14 mouse cellular contexts compared by ENCODE assay signal in the genomic region with DNA sequence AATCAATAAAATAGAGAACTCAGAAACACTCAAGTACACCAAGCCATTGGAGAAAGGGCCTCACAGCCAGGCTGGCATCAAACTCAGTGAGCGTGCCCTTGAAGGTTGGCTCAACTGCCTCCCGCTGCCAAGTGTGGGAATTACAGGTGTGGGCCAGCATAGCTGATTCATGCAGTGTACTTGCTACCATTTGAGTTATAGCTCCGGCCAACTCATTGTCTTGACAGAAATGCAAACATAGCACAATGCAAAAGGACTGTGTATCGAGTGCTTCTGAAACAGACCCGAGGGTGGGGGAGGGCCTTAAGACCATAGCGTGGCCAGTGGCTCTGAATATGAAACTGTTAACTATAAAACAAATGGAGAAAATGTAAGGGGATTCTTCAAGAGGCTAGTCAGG. TPM values are rescaled to one million over a fixed set of nuclear protein-coding genes. Genes with fewer than 3 reads are reported as not detected.
DNase-seq lines count a peak whose midpoint lies in the region; ATAC-seq and TF ChIP-seq lines count a peak whose summit lies in the region.
"Had no signal": no experiment of that assay in that cellular context is flagged by ENCODE, and none has a peak within 500 bp of the region (broad histone marks: within the 10 kb centered on the region; RNA-seq: fewer than 3 reads in every experiment).

No protein-coding gene starts in this region.

- peaks cover 17% of the 10 kb centered on the region for H3K36me3 ChIP-seq in forebrain, embryonic 10.5 days (replicated peaks)
- H3K36me3 ChIP-seq in forebrain, embryonic 15.5 days = no peaks in the 10 kb centered on the region
- H3K36me3 ChIP-seq in midbrain, postnatal 0 days (ENCODE audit: insufficient read depth, low read length) = no peaks in the 10 kb centered on the region; the same call in 1 of the 2 replicates
- H3K36me3 ChIP-seq in midbrain, embryonic 14.5 days (ENCODE audit: control insufficient read depth, insufficient read depth, low read length) = no peaks in the 10 kb centered on the region

- H3K27ac ChIP-seq in forebrain, embryonic 10.5 days = no peak overlapping the region
- H3K27ac ChIP-seq in forebrain, embryonic 15.5 days (replicated peaks) = no peak overlapping the region
- no peak overlapping the region for H3K27ac ChIP-seq in midbrain, postnatal 0 days (ENCODE audit: low read depth, low read length)
- H3K27ac ChIP-seq in midbrain, embryonic 14.5 days (replicated peaks; ENCODE audit: low read depth, low read length) = no peak overlapping the region
- H3K27ac ChIP-seq: embryonic facial prominence, embryonic 13.5 days; hindbrain, embryonic 15.5 days had no signal

- H3K4me1 ChIP-seq in forebrain, embryonic 10.5 days = peaks cover 25% of the 10 kb centered on the region
- peaks cover 16% of the 10 kb centered on the region for H3K4me1 ChIP-seq in forebrain, embryonic 15.5 days
- H3K4me1 ChIP-seq in midbrain, postnatal 0 days (ENCODE audit: insufficient read depth, low read length) = peaks cover 7% of the 10 kb centered on the region
- H3K4me1 ChIP-seq in midbrain, embryonic 14.5 days (ENCODE audit: control insufficient read depth, insufficient read depth, low read length) = peaks cover 10% of the 10 kb centered on the region

- H3K27me3 ChIP-seq in forebrain, embryonic 10.5 days (ENCODE audit: poor library complexity, severe bottlenecking) = no peaks in the 10 kb centered on the region
- no peaks in the 10 kb centered on the region; the same call in 1 of the 2 replicates for H3K27me3 ChIP-seq in forebrain, embryonic 15.5 days
- H3K27me3 ChIP-seq in midbrain, postnatal 0 days (ENCODE audit: insufficient read depth, low read length) = no peaks in the 10 kb centered on the region
- no peaks in the 10 kb centered on the region for H3K27me3 ChIP-seq in midbrain, embryonic 14.5 days (ENCODE audit: control insufficient read depth, insufficient read depth, low read length)
- H3K27me3 ChIP-seq: embryonic facial prominence, embryonic 13.5 days; hindbrain, embryonic 15.5 days had no signal

- no peak overlapping the region for H3K4me2 ChIP-seq in forebrain, embryonic 15.5 days (replicated peaks)
- no peak overlapping the region for H3K4me2 ChIP-seq in midbrain, postnatal 0 days (ENCODE audit: low read depth, low read length, poor library complexity, severe bottlenecking)
- H3K4me2 ChIP-seq in midbrain, embryonic 14.5 days (ENCODE audit: low read length) = no peak overlapping the region

- WGBS in forebrain, embryonic 10.5 days = 86% methylated on average over 6 of the region's 6 CpGs
- WGBS in forebrain, embryonic 15.5 days = 77% methylated on average over 6 of the region's 6 CpGs
- WGBS in midbrain, postnatal 0 days = 82% methylated on average over 6 of the region's 6 CpGs
- WGBS in midbrain, embryonic 14.5 days = 87% methylated on average over 6 of the region's 6 CpGs

- no peak for DNase-seq in forebrain, embryonic 10.5 days (ENCODE audit: extremely low spot score, low spot score)
- DNase-seq in midbrain, postnatal 0 days (ENCODE audit: low spot score) = no peak
- DNase-seq in midbrain, embryonic 14.5 days = no peak
- DNase-seq in induced T-regulatory cell, adult 2 months (ENCODE audit: low read depth) = peak; percentile 47
- peak; percentile 54 for DNase-seq in thymus, postnatal 14 days
- DNase-seq in c-Kit-positive CD71-positive TER-119-positive erythroid progenitor cells, embryonic 14.5 days (ENCODE audit: low spot score) = no peak
- DNase-seq in gastrocnemius, adult 8-10 months (ENCODE audit: low spot score in 2 of 2) = no peak

- H3K9ac ChIP-seq in forebrain, embryonic 15.5 days (replicated peaks) = no peak overlapping the region
- H3K9ac ChIP-seq in midbrain, postnatal 0 days (replicated peaks; ENCODE audit: low read length, poor library complexity, severe bottlenecking) = no peak overlapping the region
- no peak overlapping the region for H3K9ac ChIP-seq in midbrain, embryonic 14.5 days (replicated peaks; ENCODE audit: low read length)
- H3K9ac ChIP-seq: embryonic facial prominence, embryonic 13.5 days; hindbrain, embryonic 15.5 days had no signal

- no peaks in the 10 kb centered on the region for H3K9me3 ChIP-seq in forebrain, embryonic 10.5 days
- H3K9me3 ChIP-seq in forebrain, embryonic 15.5 days = no peaks in the 10 kb centered on the region
- H3K9me3 ChIP-seq in midbrain, postnatal 0 days (ENCODE audit: low read length) = no peaks in the 10 kb centered on the region
- no peaks in the 10 kb centered on the region for H3K9me3 ChIP-seq in midbrain, embryonic 14.5 days (ENCODE audit: control insufficient read depth, low read length)
- H3K9me3 ChIP-seq: embryonic facial prominence, embryonic 13.5 days; hindbrain, embryonic 15.5 days had no signal

- no peak for ATAC-seq in forebrain, embryonic 15.5 days (replicated peaks)
- no peak for ATAC-seq in midbrain, postnatal 0 days (ENCODE audit: low FRiP score)
- ATAC-seq in midbrain, embryonic 14.5 days (ENCODE audit: low FRiP score, low TSS enrichment) = no peak

- H3K4me3 ChIP-seq in forebrain, embryonic 10.5 days = 0 out of 2 replicates have a peak overlapping the region, but pooled peaks have one; percentile 10
- no peak overlapping the region for H3K4me3 ChIP-seq in forebrain, embryonic 15.5 days
- H3K4me3 ChIP-seq in midbrain, postnatal 0 days (ENCODE audit: low read depth, low read length) = no peak overlapping the region
- H3K4me3 ChIP-seq in midbrain, embryonic 14.5 days (replicated peaks; ENCODE audit: low read depth, low read length) = no peak overlapping the region
- H3K4me3 ChIP-seq: embryonic facial prominence, embryonic 13.5 days; hindbrain, embryonic 15.5 days had no signal

- TF ChIP-seq CTCF in midbrain, postnatal 0 days (IDR thresholded peaks at IDR 0.05) = peak; percentile 45

RNA-seq across cellular contexts. Expression of a gene that starts 1.7 kb away (rescaled TPM):
- 56.1 and 59.4 TPM in 2 replicates for polyA plus RNA-seq in forebrain, embryonic 10.5 days (2016; fragmentation: Nextera tagmentation; extraction: Ambion mirVana)
- polyA plus RNA-seq in forebrain, embryonic 15.5 days (2015; fragmentation: Nextera tagmentation; extraction: Ambion mirVana) = 75.9 and 79.3 TPM in 2 replicates
- 73.2 and 95.3 TPM in 2 replicates for total RNA-seq in midbrain, postnatal 0 days (2014; rRNA removed)
- 91.5 and 95.6 TPM in 2 replicates for polyA plus RNA-seq in midbrain, postnatal 0 days (2015; fragmentation: Nextera tagmentation; extraction: Ambion mirVana)
- 83.7 and 103 TPM in 2 replicates for polyA plus RNA-seq in midbrain, embryonic 14.5 days (2014; fragmentation: Nextera tagmentation; extraction: Ambion mirVana)
- 10 to 100 TPM; 10.5 to 11.7 (median 11.2) TPM for total RNA-seq in gastrocnemius, adult 8-10 months (2022)

RNA-seq across cellular contexts. Expression of a gene that starts 14.3 kb away (rescaled TPM):
- polyA plus RNA-seq in forebrain, embryonic 10.5 days (2016; fragmentation: Nextera tagmentation; extraction: Ambion mirVana) = 13.5 and 14.0 TPM in 2 replicates
- polyA plus RNA-seq in forebrain, embryonic 15.5 days (2015; fragmentation: Nextera tagmentation; extraction: Ambion mirVana) = 19.2 and 20.0 TPM in 2 replicates
- total RNA-seq in midbrain, postnatal 0 days (2014; rRNA removed) = 23.6 and 30.8 TPM in 2 replicates
- 16.3 and 17.8 TPM in 2 replicates for polyA plus RNA-seq in midbrain, postnatal 0 days (2015; fragmentation: Nextera tagmentation; extraction: Ambion mirVana)
- 17.0 and 23.5 TPM in 2 replicates for polyA plus RNA-seq in midbrain, embryonic 14.5 days (2014; fragmentation: Nextera tagmentation; extraction: Ambion mirVana)
- 10 to 100 TPM; 21.2 to 25.5 (median 22.6) TPM for total RNA-seq in gastrocnemius, adult 8-10 months (2022)

RNA-seq across cellular contexts. Expression of a gene that starts 27.2 kb away (rescaled TPM):
- polyA plus RNA-seq in forebrain, embryonic 10.5 days (2016; fragmentation: Nextera tagmentation; extraction: Ambion mirVana) = 0.10 and 0.12 TPM in 2 replicates
- 0.04 and 0.14 TPM in 2 replicates for polyA plus RNA-seq in forebrain, embryonic 15.5 days (2015; fragmentation: Nextera tagmentation; extraction: Ambion mirVana)
- total RNA-seq in midbrain, postnatal 0 days (2014; rRNA removed) = 0.85 and 0.99 TPM in 2 replicates
- 0.31 and 0.49 TPM in 2 replicates for polyA plus RNA-seq in midbrain, postnatal 0 days (2015; fragmentation: Nextera tagmentation; extraction: Ambion mirVana)
- polyA plus RNA-seq in midbrain, embryonic 14.5 days (2014; fragmentation: Nextera tagmentation; extraction: Ambion mirVana) = 0.11 and 0.12 TPM in 2 replicates
- total RNA-seq in gastrocnemius, adult 8-10 months (2022) = under 1 TPM in 2 of 4 experiments, not detected in 2; 0.02 to 0.54 TPM
- total RNA-seq: heart, adult 8-10 months had no signal

RNA-seq across cellular contexts. Expression of a gene that starts 29.0 kb away (rescaled TPM):
- polyA plus RNA-seq in forebrain, embryonic 10.5 days (2016; fragmentation: Nextera tagmentation; extraction: Ambion mirVana) = 2.9 and 4.8 TPM in 2 replicates
- polyA plus RNA-seq in forebrain, embryonic 15.5 days (2015; fragmentation: Nextera tagmentation; extraction: Ambion mirVana) = not detected in 2 replicates
- not detected in 2 replicates for total RNA-seq in midbrain, postnatal 0 days (2014; rRNA removed)
- polyA plus RNA-seq in midbrain, postnatal 0 days (2015; fragmentation: Nextera tagmentation; extraction: Ambion mirVana) = not detected in 2 replicates
- not detected in 2 replicates for polyA plus RNA-seq in midbrain, embryonic 14.5 days (2014; fragmentation: Nextera tagmentation; extraction: Ambion mirVana)
- not detected for total RNA-seq in gastrocnemius, adult 8-10 months (2022)
- total RNA-seq: heart, adult 8-10 months; layer of hippocampus, postnatal 14 days had no signal
- polyA plus RNA-seq: embryonic facial prominence, embryonic 13.5 days; hindbrain, embryonic 15.5 days; myocyte; stomach, embryonic 16.5 days had no signal

RNA-seq across cellular contexts. Expression of a gene that starts 29.3 kb away (rescaled TPM):
- 287 and 288 TPM in 2 replicates for polyA plus RNA-seq in forebrain, embryonic 10.5 days (2016; fragmentation: Nextera tagmentation; extraction: Ambion mirVana)
- polyA plus RNA-seq in forebrain, embryonic 15.5 days (2015; fragmentation: Nextera tagmentation; extraction: Ambion mirVana) = 535 and 578 TPM in 2 replicates
- total RNA-seq in midbrain, postnatal 0 days (2014; rRNA removed) = 1,154 and 1,456 TPM in 2 replicates
- polyA plus RNA-seq in midbrain, postnatal 0 days (2015; fragmentation: Nextera tagmentation; extraction: Ambion mirVana) = 590 and 632 TPM in 2 replicates
- polyA plus RNA-seq in midbrain, embryonic 14.5 days (2014; fragmentation: Nextera tagmentation; extraction: Ambion mirVana) = 633 and 757 TPM in 2 replicates
- 100 to 1,000 TPM; 118 to 137 (median 128) TPM for total RNA-seq in gastrocnemius, adult 8-10 months (2022)

Comparison
In these comparisons a context has a peak if more than half of its experiments do, and no peak if none do; other contexts are left out.
1. DNase-seq: peak in induced T-regulatory cell, adult 2 months (single experiment) and thymus, postnatal 14 days (single experiment); none in forebrain, embryonic 10.5 days (single experiment), midbrain, postnatal 0 days (single experiment), midbrain, embryonic 14.5 days (single experiment), c-Kit-positive CD71-positive TER-119-positive erythroid progenitor cells, embryonic 14.5 days (single experiment) and gastrocnemius, adult 8-10 months (0 of 2).